Comparison of ENCODE assay signal across 9 mouse cellular contexts in the genomic region with DNA sequence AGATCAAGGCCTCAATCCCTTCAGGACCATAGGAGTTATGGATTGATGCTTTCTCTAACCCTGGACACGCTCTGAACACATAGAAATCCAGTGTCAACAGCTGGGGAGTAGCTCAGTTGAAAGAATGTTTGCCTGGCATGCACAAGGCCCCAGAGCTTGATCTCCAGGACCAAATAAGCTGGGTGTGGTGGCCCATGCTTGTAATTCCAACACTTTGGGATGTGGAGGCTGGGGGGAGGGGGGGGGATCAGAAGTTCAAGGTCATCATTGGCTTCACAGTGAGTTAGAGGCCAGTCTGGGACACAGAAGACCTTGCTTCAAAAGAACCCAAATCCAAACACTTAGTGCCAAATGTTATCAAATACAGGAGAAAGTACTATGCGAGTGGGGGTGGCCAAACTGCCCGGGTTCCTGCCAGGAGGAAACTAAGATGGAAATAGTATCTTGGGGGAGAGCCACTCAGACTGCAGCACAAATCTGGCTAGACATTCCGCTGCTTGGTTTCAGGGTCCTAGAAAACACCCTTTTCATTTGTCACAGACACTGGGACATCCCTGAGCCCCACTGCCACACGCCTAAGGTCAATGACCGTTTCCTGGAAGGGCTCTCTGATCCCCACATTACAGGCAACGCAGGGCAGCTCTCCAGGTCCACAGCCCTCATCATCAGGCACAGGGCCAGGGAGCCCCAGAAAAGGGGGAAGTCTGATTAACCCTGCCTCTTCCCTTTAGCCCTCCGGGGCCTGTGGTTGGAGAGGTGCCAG. TPM values are rescaled to one million over a fixed set of nuclear protein-coding genes. Genes with fewer than 3 reads are reported as not detected.
DNase-seq lines count a peak whose midpoint lies in the region; ATAC-seq and TF ChIP-seq lines count a peak whose summit lies in the region.
"Had no signal": no experiment of that assay in that cellular context is flagged by ENCODE, and none has a peak within 500 bp of the region (broad histone marks: within the 10 kb centered on the region; RNA-seq: fewer than 3 reads in every experiment).

No protein-coding gene starts in this region.

- intact Hi-C loops in gastrocnemius, adult 2 months (cut with DNase I), result no loop called here

- H3K4me2 ChIP-seq in intestine, postnatal 0 days (replicated peaks; ENCODE audit: low read depth), result peak overlapping the region; percentile 93
- H3K4me2 ChIP-seq in lung, embryonic 14.5 days, result peak overlapping the region; percentile 94

- DNase-seq in gastrocnemius, adult 2 months, result peak; percentile 65
- no peak for DNase-seq in gastrocnemius, adult 18-20 months (ENCODE audit: low spot score)
- peak; percentile 87 for DNase-seq in ZHBTc4 (ENCODE audit: low read depth, low spot score)
- DNase-seq in gastrocnemius, postnatal 25 days, result peak; percentile 51
- DNase-seq in lung, embryonic 14.5 days, result peak; percentile 79
- peak; percentile 57 to 64 for DNase-seq in right cerebral cortex, adult 2 months (ENCODE audit: low spot score in 2 of 2)
- DNase-seq in thymus, postnatal 14 days, result no peak

- peak overlapping the region; percentile 22; the same call in 1 of the 2 replicates for H3K9ac ChIP-seq in intestine, postnatal 0 days (ENCODE audit: low read depth, low read length)
- peak overlapping the region; percentile 36 for H3K9ac ChIP-seq in lung, embryonic 14.5 days

- H3K27me3 ChIP-seq in intestine, postnatal 0 days (replicated peaks; ENCODE audit: control insufficient read depth, insufficient read depth, low read length), result no peaks in the 10 kb centered on the region
- no peaks in the 10 kb centered on the region for H3K27me3 ChIP-seq in lung, embryonic 14.5 days (ENCODE audit: insufficient read depth, low read length)

- H3K4me1 ChIP-seq in intestine, postnatal 0 days (replicated peaks; ENCODE audit: control insufficient read depth, insufficient read depth, low read length), result peaks cover 29% of the 10 kb centered on the region
- peaks cover 33% of the 10 kb centered on the region for H3K4me1 ChIP-seq in lung, embryonic 14.5 days (ENCODE audit: insufficient read depth)

- peak overlapping the region; percentile 87 for H3K4me3 ChIP-seq in gastrocnemius, adult 2 months
- peak overlapping the region; percentile 79 for H3K4me3 ChIP-seq in intestine, postnatal 0 days (ENCODE audit: low read depth, low read length)
- peak overlapping the region; percentile 75 for H3K4me3 ChIP-seq in lung, embryonic 14.5 days (ENCODE audit: low read depth, low read length)
- H3K4me3 ChIP-seq: layer of hippocampus, adult 2 months had no signal

- peak overlapping the region; percentile 87 for H3K27ac ChIP-seq in gastrocnemius, adult 2 months
- peak overlapping the region; percentile 93 for H3K27ac ChIP-seq in intestine, postnatal 0 days (ENCODE audit: low read depth, low read length)
- peak overlapping the region; percentile 89 for H3K27ac ChIP-seq in lung, embryonic 14.5 days (ENCODE audit: low read depth)
- H3K27ac ChIP-seq: layer of hippocampus, adult 2 months had no signal

- no peaks in the 10 kb centered on the region for H3K9me3 ChIP-seq in intestine, postnatal 0 days (ENCODE audit: control insufficient read depth)
- H3K9me3 ChIP-seq in lung, embryonic 14.5 days (ENCODE audit: low read depth, low read length), result no peaks in the 10 kb centered on the region

- no peak for ATAC-seq in intestine, postnatal 0 days
- peak; percentile 9; the same call in 1 of the 2 replicates for ATAC-seq in lung, embryonic 14.5 days (ENCODE audit: insufficient read depth)

- H3K36me3 ChIP-seq in intestine, postnatal 0 days (ENCODE audit: control insufficient read depth, insufficient read depth), result peaks cover 3% of the 10 kb centered on the region; the same call in 1 of the 2 replicates
- H3K36me3 ChIP-seq in lung, embryonic 14.5 days (ENCODE audit: insufficient read depth), result no peaks in the 10 kb centered on the region

- no peak for TF ChIP-seq CTCF in gastrocnemius, adult 2 months (IDR thresholded peaks at IDR 0.05)
- no peak for TF ChIP-seq CTCF in intestine, postnatal 0 days (IDR thresholded peaks at IDR 0.05; ENCODE audit: low read depth)
- TF ChIP-seq CTCF in lung, embryonic 14.5 days (IDR thresholded peaks at IDR 0.05; ENCODE audit: low read depth), result no peak

- WGBS in intestine, postnatal 0 days, result 11% methylated on average over 8 of the region's 8 CpGs
- WGBS in lung, embryonic 14.5 days, result 10% methylated on average over 8 of the region's 8 CpGs

RNA-seq across cellular contexts. Expression of a gene that starts 2.4 kb away (rescaled TPM):
- total RNA-seq in gastrocnemius, adult 2 months (2021), result 1 to 10 TPM; 3.2 to 5.6 TPM
- 1 to 10 TPM; 3.2 to 3.5 TPM for total RNA-seq in gastrocnemius, adult 18-20 months (2021)
- total RNA-seq in gastrocnemius, postnatal 25 days (2021), result 1 to 10 TPM; 4.0 to 4.7 TPM
- 31.9 and 32.3 TPM in 2 replicates for polyA plus RNA-seq in intestine, postnatal 0 days (2015; fragmentation: Nextera tagmentation; extraction: Ambion mirVana)
- polyA plus RNA-seq in lung, embryonic 14.5 days (2014; fragmentation: Nextera tagmentation; extraction: Ambion mirVana), result 14.1 and 16.4 TPM in 2 replicates

RNA-seq across cellular contexts. Expression of a gene that starts 2.6 kb away (rescaled TPM):
- 1 to 10 TPM; 2.9 to 3.5 TPM for total RNA-seq in gastrocnemius, adult 2 months (2021)
- 1 to 10 TPM; 3.3 to 3.6 TPM for total RNA-seq in gastrocnemius, adult 18-20 months (2021)
- 1 to 10 TPM; 2.8 to 4.2 TPM for total RNA-seq in gastrocnemius, postnatal 25 days (2021)
- polyA plus RNA-seq in intestine, postnatal 0 days (2015; fragmentation: Nextera tagmentation; extraction: Ambion mirVana), result 62.2 and 67.7 TPM in 2 replicates
- polyA plus RNA-seq in lung, embryonic 14.5 days (2014; fragmentation: Nextera tagmentation; extraction: Ambion mirVana), result 42.7 and 42.8 TPM in 2 replicates

Comparison
In these comparisons a context has a peak if more than half of its experiments do, and no peak if none do; other contexts are left out.
1. DNase-seq: peak in gastrocnemius, adult 2 months (single experiment), ZHBTc4 (single experiment), gastrocnemius, postnatal 25 days (single experiment), lung, embryonic 14.5 days (single experiment) and right cerebral cortex, adult 2 months (2 of 2); none in gastrocnemius, adult 18-20 months (single experiment) and thymus, postnatal 14 days (single experiment).
2. Peak in every context shown above with its lines, with median percentiles within 50 percentile points of each other: H3K27ac ChIP-seq and H3K4me3 ChIP-seq.